Mouse (Mus musculus): ENCODE measurements around the gene Traf3ip3.

GRCm38 (mm10) chr1:193195169-193195810, 6.2 kb downstream of the Traf3ip3 start:
- TF ChIP-seq POLR2A (IDR thresholded peaks at IDR 0.05; ENCODE audit: insufficient read depth, low read depth, low read length) (no peak), EP300 (IDR thresholded peaks at IDR 0.05; ENCODE audit: insufficient read depth, low read depth, low read length) (no peak)
